Mouse (Mus musculus): ENCODE data around the gene Pet100. TPM values are rescaled to one million over a fixed set of nuclear protein-coding genes. Genes with fewer than 3 reads are reported as not detected.
A peak's percentile ranks its signal among the peaks of the same experiment; 100 is the strongest.
"Not testable (repeated sequence)": the region's sequence is repeated elsewhere in the genome, so short reads cannot be mapped to it uniquely, and the experiment has no call there.

The Pet100 gene
- 85.7 TPM for polyA plus RNA-seq (2021)

GRCm38 (mm10) chr8:3621199-3621970 is at the start of gene Pet100, which contains the start of gene Xab2:
TSS of gene Pet100 (plus strand) at chr8:3621548.
TSS of gene Xab2 (minus strand) at chr8:3621316.
- ChIA-PET POLR2A (interaction anchor here (0.6 to 1.9 kb wide), 8 partner anchors 13 to 1450 kb away, joined by 3 to 7 read pairs (median 4); partner anchors contain the start of genes Fcor and Trappc5), CTCF (interaction anchor here (1.3 to 3.2 kb wide), 3 partner anchors 11 to 62 kb away, joined by 4 to 16 read pairs (median 11); partner anchors contain the start of gene Fcor)
- in situ Hi-C loops (cut with MboI; ENCODE audit: low pct_unique_long_range_greater_than_20kb) = no loop called here
- TF ChIP-seq CTCF (IDR thresholded peaks at IDR 0.05) = no peak
- peak; percentile 91 for ATAC-seq
- peak; percentile 99 for DNase-seq (ENCODE audit: low read depth, low spot score)
- no peaks in the 10 kb centered on the region for H3K27me3 ChIP-seq

GRCm38 (mm10) chr8:3574546-3574945 is 46.8 kb upstream of the Pet100 start:
- CTCF ChIA-PET = interaction anchor here (1.0 kb wide), 1 partner anchor 28 kb away, joined by 3 read pairs; no protein-coding TSS in a partner anchor
- in situ Hi-C loops (cut with MboI; ENCODE audit: low pct_unique_long_range_greater_than_20kb) = no loop called here
- ATAC-seq (no peak), DNase-seq (ENCODE audit: low read depth, low spot score) (no peak)
- POLR2A ChIA-PET = no interaction called here
- H3K27me3 ChIP-seq = no peaks in the 10 kb centered on the region
- TF ChIP-seq CTCF (IDR thresholded peaks at IDR 0.05) = no peak

DNA sequence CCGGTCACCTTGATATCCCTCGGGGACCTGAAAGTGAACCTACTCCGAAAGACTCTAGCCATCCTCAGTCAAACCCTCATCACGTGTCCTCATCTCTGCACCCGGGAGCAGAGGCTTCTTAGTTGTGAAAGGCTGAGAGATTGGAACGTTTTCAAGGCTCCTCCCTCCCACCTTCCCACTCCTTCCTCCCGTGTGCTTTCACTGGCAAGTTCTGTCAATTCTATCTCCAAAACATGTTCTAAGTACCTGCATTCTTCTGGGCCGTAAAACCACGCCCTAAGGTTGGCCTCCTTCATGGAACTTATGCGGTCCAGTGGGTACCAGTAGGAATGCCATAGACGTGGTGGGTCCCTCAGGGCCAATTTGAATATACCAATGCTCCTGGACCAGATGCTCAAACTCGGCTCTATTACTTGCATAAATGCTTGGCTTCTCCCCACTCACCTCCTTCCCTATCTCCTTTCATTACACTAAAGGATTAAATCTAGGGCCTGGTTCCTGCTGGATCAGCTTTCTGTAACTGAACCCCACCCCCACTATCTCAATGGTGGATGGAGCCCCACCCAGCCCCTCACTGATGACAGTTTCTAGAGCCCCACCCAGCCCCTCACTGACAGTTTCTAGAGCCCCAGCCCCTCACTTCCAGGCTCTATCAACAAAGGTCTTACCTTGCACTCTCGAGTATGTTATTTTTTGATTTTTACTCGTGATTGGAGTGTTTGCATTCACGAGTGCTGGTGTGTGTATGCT is 45.0 kb upstream of the Pet100 start:
- ChIA-PET CTCF (interaction anchor here (0.6 kb wide), 1 partner anchor 483 kb away, joined by 3 read pairs; no protein-coding TSS in a partner anchor), POLR2A (no interaction called here)
- ATAC-seq (no peak), DNase-seq (ENCODE audit: low read depth, low spot score) (no peak)
- H3K27me3 ChIP-seq = no peaks in the 10 kb centered on the region
- in situ Hi-C loops (cut with MboI; ENCODE audit: low pct_unique_long_range_greater_than_20kb) = no loop called here
- TF ChIP-seq CTCF (IDR thresholded peaks at IDR 0.05) = no peak

- ChIA-PET POLR2A (interaction anchor here (0.9 kb wide), 1 partner anchor 110 kb away, joined by 3 read pairs; no protein-coding TSS in a partner anchor), CTCF (interaction anchor here (0.9 to 1.5 kb wide), 4 partner anchors 8 to 96 kb away, joined by 3 to 5 read pairs (median 3); partner anchors contain the start of gene Trappc5)
- in situ Hi-C loops (cut with MboI; ENCODE audit: low pct_unique_long_range_greater_than_20kb) = no loop called here
- DNase-seq (ENCODE audit: low read depth, low spot score) (no peak), ATAC-seq (no peak)
- TF ChIP-seq CTCF (IDR thresholded peaks at IDR 0.05) = no peak
- H3K27me3 ChIP-seq = no peaks in the 10 kb centered on the region
Observed at GRCm38 (mm10) chr8:3579390-3580364, 41.7 kb upstream of the Pet100 start.

DNA sequence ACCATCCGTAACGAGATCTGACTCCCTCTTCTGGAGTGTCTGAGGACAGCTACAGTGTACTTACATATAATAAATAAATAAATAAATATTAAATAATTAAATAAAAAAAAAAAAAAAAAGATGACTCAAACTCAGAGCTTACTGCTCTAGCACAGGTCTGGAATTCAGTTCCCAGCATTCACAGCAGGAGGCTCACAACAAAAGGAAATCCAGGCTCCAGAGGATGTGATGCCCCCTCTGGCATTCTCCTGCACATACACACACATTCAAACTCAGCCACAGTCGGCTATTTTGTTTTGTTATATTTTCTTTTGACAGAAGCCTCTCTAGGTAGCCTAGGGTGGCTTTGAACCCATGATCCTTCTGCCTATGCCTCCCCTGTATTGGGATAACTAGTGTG is 39.4 kb upstream of the Pet100 start:
- ATAC-seq; H3K27me3 ChIP-seq; DNase-seq (ENCODE audit: low read depth, low spot score); in situ Hi-C loops (cut with MboI; ENCODE audit: low pct_unique_long_range_greater_than_20kb); POLR2A ChIA-PET: not testable (repeated sequence)
- CTCF ChIA-PET = interaction anchor here (1.2 to 1.3 kb wide), 2 partner anchors 23 to 28 kb away, joined by 3 to 6 read pairs; no protein-coding TSS in a partner anchor

- no peak for DNase-seq (ENCODE audit: low read depth, low spot score)
- no peaks in the 10 kb centered on the region for H3K27me3 ChIP-seq
- CTCF ChIA-PET = interaction anchor here (1.4 kb wide), 1 partner anchor 86 kb away, joined by 3 read pairs; the partner anchor contains the start of gene Fcor
- POLR2A ChIA-PET = no interaction called here
- in situ Hi-C loops (cut with MboI; ENCODE audit: low pct_unique_long_range_greater_than_20kb) = no loop called here
- ATAC-seq = no peak
- TF ChIP-seq CTCF (IDR thresholded peaks at IDR 0.05) = no peak
Observed at GRCm38 (mm10) chr8:3586452-3586851, 34.9 kb upstream of the Pet100 start.

DNA sequence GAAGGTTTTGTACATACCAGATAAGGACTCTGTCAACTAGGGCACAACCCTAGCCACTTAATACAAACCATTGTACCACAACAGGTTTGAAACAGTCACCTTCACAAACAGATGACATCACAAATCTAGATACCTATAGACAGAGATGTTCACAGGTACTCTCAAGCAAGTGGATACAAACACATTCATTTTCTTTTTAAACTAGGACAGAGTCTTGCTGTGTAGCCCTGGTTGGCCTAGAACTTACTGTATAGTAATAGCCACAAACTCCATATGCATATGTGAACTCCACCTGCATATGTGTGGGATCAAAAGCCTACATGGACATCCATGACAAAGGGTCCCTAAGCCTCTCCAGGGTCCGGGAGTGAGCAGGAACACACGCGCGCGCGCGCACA is 34.4 kb upstream of the Pet100 start, which contains the start of gene Camsap3:
TSS of gene Camsap3 (plus strand) at position 301 of the 398 bp plus-strand sequence.
- ChIA-PET POLR2A (interaction anchor here (1.3 kb wide), 1 partner anchor 13 kb away, joined by 3 read pairs; no protein-coding TSS in a partner anchor), CTCF (interaction anchor here (1.4 kb wide), 1 partner anchor 86 kb away, joined by 3 read pairs; the partner anchor contains the start of gene Fcor)
- no peak for DNase-seq (ENCODE audit: low read depth, low spot score)
- ATAC-seq = no peak
- H3K27me3 ChIP-seq = no peaks in the 10 kb centered on the region
- TF ChIP-seq CTCF (IDR thresholded peaks at IDR 0.05) = no peak
- in situ Hi-C loops (cut with MboI; ENCODE audit: low pct_unique_long_range_greater_than_20kb) = no loop called here

DNA sequence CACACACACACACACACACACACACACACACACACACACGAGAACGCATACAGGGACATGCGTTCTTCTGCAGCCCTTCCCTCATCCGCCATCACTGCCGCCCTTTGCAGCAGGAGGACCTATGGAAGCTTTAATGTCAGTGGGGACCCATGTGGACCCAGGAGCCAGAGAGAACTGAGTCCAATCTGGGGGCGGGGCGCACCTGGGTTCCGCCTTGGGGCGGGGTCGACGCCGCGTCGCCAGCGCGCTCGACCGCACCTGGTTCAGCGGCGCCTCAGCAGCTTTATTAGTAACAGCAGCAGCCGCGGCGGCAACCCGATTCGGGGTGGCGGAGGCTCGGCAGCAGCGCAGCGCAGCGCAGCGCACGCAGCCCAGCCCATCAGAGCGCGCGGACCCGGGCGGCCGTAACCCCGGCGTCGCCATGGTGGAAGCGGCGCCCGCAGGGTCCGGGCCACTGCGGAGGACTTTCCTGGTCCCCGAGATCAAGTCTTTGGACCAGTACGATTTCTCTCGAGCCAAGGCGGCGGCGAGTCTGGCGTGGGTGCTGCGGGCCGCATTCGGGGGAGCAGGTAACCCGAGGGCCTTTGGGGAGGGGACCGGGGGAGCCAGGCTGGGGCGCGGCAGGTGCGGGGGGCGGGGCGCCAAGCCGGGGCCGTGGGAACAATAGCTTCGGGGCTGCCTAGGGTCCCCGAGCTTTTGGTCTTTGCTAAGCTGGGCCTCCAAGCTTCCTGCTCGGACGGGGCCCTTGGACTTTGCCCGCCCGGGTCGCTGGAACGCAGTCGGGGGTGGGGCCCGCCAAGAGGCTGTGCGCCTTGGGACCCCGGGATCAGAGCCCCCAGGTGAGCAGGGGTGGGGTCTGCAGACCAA is 33.7 kb upstream of the Pet100 start:
- in situ Hi-C loops (cut with MboI; ENCODE audit: low pct_unique_long_range_greater_than_20kb) = no loop called here
- TF ChIP-seq CTCF (IDR thresholded peaks at IDR 0.05) = no peak
- DNase-seq (ENCODE audit: low read depth, low spot score) (no peak), ATAC-seq (peak; percentile 73)
- POLR2A ChIA-PET = interaction anchor here (1.3 kb wide), 1 partner anchor 12 kb away, joined by 3 read pairs; no protein-coding TSS in a partner anchor
- CTCF ChIA-PET = interaction anchor here (1.4 kb wide), 1 partner anchor 85 kb away, joined by 3 read pairs; the partner anchor contains the start of gene Fcor
- H3K27me3 ChIP-seq = no peaks in the 10 kb centered on the region

- ATAC-seq = peak; percentile 26
- no peak for DNase-seq (ENCODE audit: low read depth, low spot score)
- TF ChIP-seq CTCF (IDR thresholded peaks at IDR 0.05) = no peak
- in situ Hi-C loops (cut with MboI; ENCODE audit: low pct_unique_long_range_greater_than_20kb) = no loop called here
- POLR2A ChIA-PET = interaction anchor here (1.3 kb wide), 1 partner anchor 11 kb away, joined by 3 read pairs; no protein-coding TSS in a partner anchor
- H3K27me3 ChIP-seq = no peaks in the 10 kb centered on the region
- CTCF ChIA-PET = no interaction called here
Observed at GRCm38 (mm10) chr8:3588258-3588633, 33.1 kb upstream of the Pet100 start.

All from Patski (cell line).